Mouse (Mus musculus): ENCODE measurements around the gene Tspear.

DNA sequence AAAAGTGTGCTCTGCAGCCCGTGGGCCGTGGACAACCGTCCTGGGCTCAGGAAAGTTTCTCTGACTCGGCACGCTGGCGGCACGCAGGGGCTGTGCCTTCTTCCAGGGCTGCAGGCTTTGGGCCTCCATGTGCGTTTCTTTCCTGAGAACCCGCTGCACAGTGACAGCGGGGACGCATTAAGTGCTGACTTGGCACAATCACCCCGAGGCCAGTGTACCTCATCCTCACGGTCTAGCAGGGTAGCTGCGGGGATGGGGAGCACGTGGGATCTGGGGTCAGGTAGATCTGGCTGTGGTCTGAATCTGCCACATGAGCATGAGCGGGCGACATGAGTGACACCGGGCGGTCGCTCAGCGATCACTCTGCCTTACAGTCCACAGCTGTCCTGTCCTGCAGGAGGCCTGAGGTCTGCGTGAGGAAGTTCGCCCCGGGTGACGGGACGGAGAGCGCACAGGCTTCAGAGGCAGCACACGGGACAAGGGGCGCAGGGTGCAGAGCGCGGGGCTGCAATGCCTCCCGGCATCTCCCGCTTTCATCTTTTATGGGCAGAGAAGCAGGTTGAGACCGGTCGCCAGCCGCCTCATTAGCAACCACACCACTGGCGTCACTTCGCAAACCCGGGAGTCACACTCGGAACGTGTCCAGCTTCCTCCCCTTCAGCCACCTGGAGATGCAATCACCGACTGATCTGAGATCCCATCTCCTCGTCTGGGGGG, 22.3 kb upstream of the Tspear start:
- TF ChIP-seq CTCF (IDR thresholded peaks at IDR 0.05) = no peak
- TF ChIP-seq EP300 (IDR thresholded peaks at IDR 0.05) = no peak
